19 mouse cellular contexts compared by ENCODE assay signal in the genomic region with DNA sequence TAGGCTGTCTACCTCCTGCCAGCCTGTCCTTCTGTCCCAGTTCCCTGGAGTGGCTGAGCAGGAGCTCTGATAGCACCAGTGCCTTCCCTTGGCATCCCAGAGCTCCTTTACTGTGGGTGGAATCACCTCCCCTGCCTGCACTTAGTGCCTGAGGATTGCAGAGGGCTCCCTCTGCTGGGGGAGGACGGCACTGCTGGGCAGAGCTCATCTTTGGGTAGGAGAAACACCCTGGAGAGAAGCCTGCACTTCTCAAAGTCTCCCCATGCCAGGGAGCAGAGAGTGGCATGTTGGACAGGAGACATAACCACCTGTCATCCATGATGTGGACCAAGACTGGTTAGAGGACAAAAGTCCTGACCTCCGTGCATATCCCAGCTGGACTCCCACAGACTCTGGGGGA. TPM values are rescaled to one million over a fixed set of nuclear protein-coding genes. Genes with fewer than 3 reads are reported as not detected.
A peak's percentile ranks its signal among the peaks of the same experiment; 100 is the strongest.
DNase-seq lines count a peak whose midpoint lies in the region; ATAC-seq and TF ChIP-seq lines count a peak whose summit lies in the region.
"Not testable (repeated sequence)": the region's sequence is repeated elsewhere in the genome, so short reads cannot be mapped to it uniquely, and the experiment has no call there.
"Had no signal": no experiment of that assay in that cellular context is flagged by ENCODE, and none has a peak within 500 bp of the region (broad histone marks: within the 10 kb centered on the region; RNA-seq: fewer than 3 reads in every experiment).

No protein-coding gene starts in this region.

- H3K36me3 ChIP-seq in forebrain, postnatal 0 days (ENCODE audit: insufficient read depth); liver, embryonic 14.5 days (replicated peaks; ENCODE audit: control insufficient read depth, insufficient read depth, low read depth); testis, adult 2 months (ENCODE audit: control insufficient read depth, insufficient read depth, low read length): not testable (repeated sequence)

- not testable (repeated sequence) for H3K27me3 ChIP-seq in forebrain, postnatal 0 days (ENCODE audit: insufficient read depth, low read length); liver, embryonic 14.5 days (ENCODE audit: control insufficient read depth, insufficient read depth, low read length); testis, adult 2 months (ENCODE audit: control insufficient read depth, insufficient read depth, low read length)

- not testable (repeated sequence) for TF ChIP-seq POLR2A in testis, adult 2 months (IDR thresholded peaks at IDR 0.05; ENCODE audit: control insufficient read depth, low read depth, low read length)

- not testable (repeated sequence) for ATAC-seq in forebrain, postnatal 0 days; liver, embryonic 14.5 days (ENCODE audit: insufficient read depth)
- peak; percentile 95 for ATAC-seq in megakaryocyte-erythroid progenitor cell, adult 5-6 weeks (replicated peaks; ENCODE audit: low FRiP score, low TSS enrichment, poor library complexity, severe bottlenecking)

- WGBS in forebrain, postnatal 0 days: 46% methylated on average over 2 of the region's 2 CpGs
- 13% methylated on average over 2 of the region's 2 CpGs for WGBS in liver, embryonic 14.5 days (ENCODE audit: insufficient replicate concordance)

- DNase-seq in adrenal gland, postnatal 36 days: peak; percentile 29 to 48
- not testable (repeated sequence) for DNase-seq in forebrain, postnatal 0 days; liver, embryonic 14.5 days (ENCODE audit: low read depth in 3 of 3, low spot score in 3 of 3)
- peak; percentile 25 for DNase-seq in heart, postnatal 4 days
- DNase-seq in kidney, postnatal 14 days: peak; percentile 4

- not testable (repeated sequence) for H3K9me3 ChIP-seq in forebrain, postnatal 0 days (ENCODE audit: low read length); liver, embryonic 14.5 days (ENCODE audit: control insufficient read depth, low read length)

- TF ChIP-seq CTCF in forebrain, postnatal 0 days (IDR thresholded peaks at IDR 0.05; ENCODE audit: low read depth): peak; percentile 30; the same call in 1 of the 2 replicates
- TF ChIP-seq CTCF in liver, embryonic 14.5 days (IDR thresholded peaks at IDR 0.05; ENCODE audit: low read depth): peak; percentile 69
- TF ChIP-seq CTCF in testis, adult 2 months (IDR thresholded peaks at IDR 0.05; ENCODE audit: control insufficient read depth, insufficient read depth, insufficient replicate concordance, low read depth, low read length): peak; percentile 30; the same call in 1 of the 2 replicates

- not testable (repeated sequence) for H3K9ac ChIP-seq in forebrain, postnatal 0 days; liver, embryonic 14.5 days (replicated peaks)

- H3K4me2 ChIP-seq in forebrain, postnatal 0 days (ENCODE audit: low read depth); liver, embryonic 14.5 days (ENCODE audit: low read depth): not testable (repeated sequence)

- H3K4me3 ChIP-seq in forebrain, postnatal 0 days (ENCODE audit: low read depth, low read length); liver, embryonic 14.5 days (ENCODE audit: insufficient read depth in 1 of 2, low read depth in 2 of 2, low read length in 2 of 2); testis, adult 2 months (ENCODE audit: control insufficient read depth, low read depth, low read length): not testable (repeated sequence)

- not testable (repeated sequence) for TF ChIP-seq EP300 in liver, embryonic 14.5 days (IDR thresholded peaks at IDR 0.05; ENCODE audit: low read depth)

- H3K27ac ChIP-seq in forebrain, postnatal 0 days (ENCODE audit: low read depth, low read length); liver, embryonic 14.5 days; testis, adult 2 months (ENCODE audit: control insufficient read depth, insufficient read depth, low read depth, low read length): not testable (repeated sequence)

- H3K4me1 ChIP-seq in forebrain, postnatal 0 days (ENCODE audit: insufficient read depth); liver, embryonic 14.5 days (replicated peaks; ENCODE audit: control insufficient read depth in 2 of 2, insufficient read depth in 2 of 2, low read length in 1 of 2); testis, adult 2 months (ENCODE audit: control insufficient read depth, insufficient read depth, low read length): not testable (repeated sequence)

RNA-seq across cellular contexts. Expression of a gene that starts 1.9 kb away (rescaled TPM):
- total RNA-seq in adrenal gland, postnatal 36 days (2021): not detected
- total RNA-seq in forebrain, postnatal 0 days (2014; rRNA removed): not detected in 2 replicates
- polyA plus RNA-seq in forebrain, postnatal 0 days (2015; fragmentation: Nextera tagmentation; extraction: Ambion mirVana): not detected in 2 replicates
- total RNA-seq in heart, postnatal 4 days (2021): not detected
- polyA plus RNA-seq in liver, embryonic 14.5 days (2012; rRNA removed): not detected in 2 replicates
- not detected in 2 replicates for polyA plus RNA-seq in liver, embryonic 14.5 days (2014; fragmentation: Nextera tagmentation; extraction: Ambion mirVana)
- total RNA-seq in megakaryocyte-erythroid progenitor cell, adult 5-6 weeks (2014; fragmentation: Nextera tagmentation): not detected in 2 replicates
- not detected in 2 replicates for total RNA-seq in megakaryocyte-erythroid progenitor cell, adult 5-6 weeks (2017)
- polyA plus RNA-seq in testis, adult 2 months (2012; rRNA removed): not detected in 2 replicates
- total RNA-seq: adrenal gland, adult 18-20 months; gastrocnemius, postnatal 14 days; layer of hippocampus, adult 8-10 months; left cerebral cortex, postnatal 14 days had no signal
- polyA plus RNA-seq: cortical plate, adult 2 months; embryonic facial prominence, embryonic 14.5 days; forebrain, embryonic 13.5 days; heart, embryonic 11.5 days; hindbrain, embryonic 11.5 days; intestine, embryonic 15.5 days; liver, embryonic 11.5 days; neural tube, embryonic 14.5 days had no signal

RNA-seq across cellular contexts. Expression of a gene that starts 12.8 kb away (rescaled TPM):
- not detected for total RNA-seq in adrenal gland, postnatal 36 days (2021)
- total RNA-seq in forebrain, postnatal 0 days (2014; rRNA removed): not detected in 2 replicates
- not detected in 2 replicates for polyA plus RNA-seq in forebrain, postnatal 0 days (2015; fragmentation: Nextera tagmentation; extraction: Ambion mirVana)
- not detected for total RNA-seq in heart, postnatal 4 days (2021)
- polyA plus RNA-seq in liver, embryonic 14.5 days (2012; rRNA removed): not detected in 2 replicates
- not detected in 2 replicates for polyA plus RNA-seq in liver, embryonic 14.5 days (2014; fragmentation: Nextera tagmentation; extraction: Ambion mirVana)
- not detected in 2 replicates for total RNA-seq in megakaryocyte-erythroid progenitor cell, adult 5-6 weeks (2014; fragmentation: Nextera tagmentation)
- not detected in 2 replicates for total RNA-seq in megakaryocyte-erythroid progenitor cell, adult 5-6 weeks (2017)
- 0.33 and 0.53 TPM in 2 replicates for polyA plus RNA-seq in testis, adult 2 months (2012; rRNA removed)
- total RNA-seq: adrenal gland, adult 18-20 months; gastrocnemius, postnatal 14 days; layer of hippocampus, adult 8-10 months; left cerebral cortex, postnatal 14 days had no signal
- polyA plus RNA-seq: cortical plate, adult 2 months; embryonic facial prominence, embryonic 14.5 days; forebrain, embryonic 13.5 days; heart, embryonic 11.5 days; hindbrain, embryonic 11.5 days; intestine, embryonic 15.5 days; liver, embryonic 11.5 days; neural tube, embryonic 14.5 days had no signal

RNA-seq across cellular contexts. Expression of a gene that starts 12.8 kb away (rescaled TPM):
- total RNA-seq in adrenal gland, postnatal 36 days (2021): not detected
- not detected in 2 replicates for total RNA-seq in forebrain, postnatal 0 days (2014; rRNA removed)
- not detected in 2 replicates for polyA plus RNA-seq in forebrain, postnatal 0 days (2015; fragmentation: Nextera tagmentation; extraction: Ambion mirVana)
- total RNA-seq in heart, postnatal 4 days (2021): not detected
- not detected in 2 replicates for polyA plus RNA-seq in liver, embryonic 14.5 days (2012; rRNA removed)
- polyA plus RNA-seq in liver, embryonic 14.5 days (2014; fragmentation: Nextera tagmentation; extraction: Ambion mirVana): not detected in 2 replicates
- not detected in 2 replicates for total RNA-seq in megakaryocyte-erythroid progenitor cell, adult 5-6 weeks (2014; fragmentation: Nextera tagmentation)
- not detected in 2 replicates for total RNA-seq in megakaryocyte-erythroid progenitor cell, adult 5-6 weeks (2017)
- not detected in 2 replicates for polyA plus RNA-seq in testis, adult 2 months (2012; rRNA removed)
- total RNA-seq: adrenal gland, adult 18-20 months; gastrocnemius, postnatal 14 days; layer of hippocampus, adult 8-10 months; left cerebral cortex, postnatal 14 days had no signal
- polyA plus RNA-seq: cortical plate, adult 2 months; embryonic facial prominence, embryonic 14.5 days; forebrain, embryonic 13.5 days; heart, embryonic 11.5 days; hindbrain, embryonic 11.5 days; intestine, embryonic 15.5 days; liver, embryonic 11.5 days; neural tube, embryonic 14.5 days had no signal

RNA-seq across cellular contexts. Expression of a gene that starts 29.5 kb away (rescaled TPM):
- total RNA-seq in adrenal gland, postnatal 36 days (2021): not detected
- total RNA-seq in forebrain, postnatal 0 days (2014; rRNA removed): not detected in 2 replicates
- polyA plus RNA-seq in forebrain, postnatal 0 days (2015; fragmentation: Nextera tagmentation; extraction: Ambion mirVana): not detected in 2 replicates
- total RNA-seq in heart, postnatal 4 days (2021): not detected
- not detected in 2 replicates for polyA plus RNA-seq in liver, embryonic 14.5 days (2012; rRNA removed)
- not detected in 2 replicates for polyA plus RNA-seq in liver, embryonic 14.5 days (2014; fragmentation: Nextera tagmentation; extraction: Ambion mirVana)
- total RNA-seq in megakaryocyte-erythroid progenitor cell, adult 5-6 weeks (2014; fragmentation: Nextera tagmentation): not detected in 2 replicates
- not detected in 2 replicates for total RNA-seq in megakaryocyte-erythroid progenitor cell, adult 5-6 weeks (2017)
- polyA plus RNA-seq in testis, adult 2 months (2012; rRNA removed): 0.17 TPM in 1 of 2 replicates, not detected in the other
- total RNA-seq: adrenal gland, adult 18-20 months; gastrocnemius, postnatal 14 days; layer of hippocampus, adult 8-10 months; left cerebral cortex, postnatal 14 days had no signal
- polyA plus RNA-seq: cortical plate, adult 2 months; embryonic facial prominence, embryonic 14.5 days; forebrain, embryonic 13.5 days; heart, embryonic 11.5 days; hindbrain, embryonic 11.5 days; intestine, embryonic 15.5 days; liver, embryonic 11.5 days; neural tube, embryonic 14.5 days had no signal

RNA-seq across cellular contexts. Expression of a gene that starts 33.6 kb away (rescaled TPM):
- total RNA-seq in adrenal gland, postnatal 36 days (2021): not detected
- not detected in 2 replicates for total RNA-seq in forebrain, postnatal 0 days (2014; rRNA removed)
- not detected in 2 replicates for polyA plus RNA-seq in forebrain, postnatal 0 days (2015; fragmentation: Nextera tagmentation; extraction: Ambion mirVana)
- not detected for total RNA-seq in heart, postnatal 4 days (2021)
- not detected in 2 replicates for polyA plus RNA-seq in liver, embryonic 14.5 days (2012; rRNA removed)
- not detected in 2 replicates for polyA plus RNA-seq in liver, embryonic 14.5 days (2014; fragmentation: Nextera tagmentation; extraction: Ambion mirVana)
- total RNA-seq in megakaryocyte-erythroid progenitor cell, adult 5-6 weeks (2014; fragmentation: Nextera tagmentation): not detected in 2 replicates
- not detected in 2 replicates for total RNA-seq in megakaryocyte-erythroid progenitor cell, adult 5-6 weeks (2017)
- polyA plus RNA-seq in testis, adult 2 months (2012; rRNA removed): 1.1 and 1.8 TPM in 2 replicates
- total RNA-seq: adrenal gland, adult 18-20 months; gastrocnemius, postnatal 14 days; layer of hippocampus, adult 8-10 months; left cerebral cortex, postnatal 14 days had no signal
- polyA plus RNA-seq: cortical plate, adult 2 months; embryonic facial prominence, embryonic 14.5 days; forebrain, embryonic 13.5 days; heart, embryonic 11.5 days; hindbrain, embryonic 11.5 days; intestine, embryonic 15.5 days; liver, embryonic 11.5 days; neural tube, embryonic 14.5 days had no signal
